Mouse (Mus musculus) brain, embryonic 14.5 days (tissue): ENCODE measurements at regions not wholly inside any gene's neighbourhood (a gene's known extent, or its start where the extent isn't known, plus 50 kb on each side); places are given as distances from the start of the nearest gene placed in this dataset.

Experiments
- DNase-seq: peaks from one replicate; pipeline ENCODE4 v3.0.0-alpha.2; 2011; ENCODE audit warnings: low read depth
- CTCF ChIP-seq: fragments of 200-500 bp; IDR thresholded peaks from 2 replicates; pipeline ENCODE4 v1.5.1; 2012; ENCODE audit warnings: inconsistent platforms, mild to moderate bottlenecking, moderate library complexity, borderline replicate concordance; ENCODE audit not compliant: insufficient read depth, insufficient read length; ENCODE audit errors: extremely low read depth
- POLR2A ChIP-seq: fragments of 200-500 bp; IDR thresholded peaks from 2 replicates; pipeline ENCODE4 v1.6.1; 2012; ENCODE audit warnings: mild to moderate bottlenecking, inconsistent platforms, borderline replicate concordance; ENCODE audit not compliant: poor library complexity, insufficient read depth, insufficient read length, severe bottlenecking; ENCODE audit errors: extremely low read depth

DNA sequence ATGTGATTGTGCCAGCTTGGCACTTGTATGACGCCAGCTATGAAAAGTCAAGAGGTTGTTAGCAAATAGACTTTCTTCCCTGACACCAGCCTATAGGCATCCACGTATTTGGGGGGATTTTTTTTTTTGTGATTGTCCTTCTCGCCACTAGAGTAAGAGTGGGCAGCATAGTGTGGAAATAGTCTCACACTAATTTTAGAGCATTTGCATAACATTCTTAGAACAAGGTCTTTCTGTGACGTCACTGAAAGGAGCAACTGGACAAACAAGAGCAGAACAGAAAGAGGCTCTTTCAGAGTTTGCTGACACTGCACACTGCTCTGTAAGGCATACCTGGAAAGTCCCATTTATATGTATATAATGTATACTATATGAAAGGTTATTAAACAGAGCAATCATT lies 86.0 kb upstream of the Ado start:
- DNase-seq: no peak

DNA sequence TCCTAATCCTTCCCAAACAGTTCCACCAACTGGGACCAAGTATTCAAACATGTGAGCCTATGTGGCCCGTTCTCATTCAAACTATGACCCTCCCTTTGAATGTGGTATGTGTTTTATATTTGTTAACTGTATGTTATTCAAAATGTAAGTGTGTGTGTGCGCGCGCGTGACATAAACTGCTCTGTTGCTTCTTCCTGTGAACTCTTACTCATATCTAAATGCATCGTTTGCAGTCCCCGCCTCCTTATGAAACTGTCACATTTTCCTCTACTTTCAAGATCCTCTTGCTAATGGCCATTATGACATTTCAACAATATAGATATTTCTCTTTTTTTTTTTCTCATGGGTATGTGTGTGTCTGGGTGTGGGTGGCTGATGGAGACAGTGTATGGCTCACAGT lies 84.3 kb upstream of the Ado start:
- TF ChIP-seq CTCF (no peak), POLR2A (no peak)
- DNase-seq: no peak

More for the DNA sequence above, 86.0 kb upstream of the Ado start:
- TF ChIP-seq POLR2A: no peak
- no peak for TF ChIP-seq CTCF

DNA sequence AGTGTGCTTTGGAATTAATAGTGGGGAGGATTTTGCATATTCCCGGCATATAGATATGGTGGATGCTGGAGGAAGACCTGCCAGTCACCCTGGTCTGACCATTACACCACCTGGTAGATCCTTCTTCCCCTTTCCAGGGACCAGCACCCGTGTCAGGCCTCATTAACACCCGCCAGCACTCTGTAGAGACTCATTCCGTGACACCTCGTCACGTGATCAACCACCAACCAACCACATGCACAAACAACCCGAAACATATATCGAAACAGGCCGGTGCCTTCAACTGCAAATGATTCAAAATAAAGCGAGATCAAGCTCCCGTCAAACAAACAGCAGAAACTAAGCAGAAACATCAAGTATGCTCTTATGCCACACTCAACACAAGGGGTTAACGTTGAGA lies 74.6 kb upstream of the Ado start:
- no peak for DNase-seq
- TF ChIP-seq POLR2A (no peak), CTCF (no peak)

DNA sequence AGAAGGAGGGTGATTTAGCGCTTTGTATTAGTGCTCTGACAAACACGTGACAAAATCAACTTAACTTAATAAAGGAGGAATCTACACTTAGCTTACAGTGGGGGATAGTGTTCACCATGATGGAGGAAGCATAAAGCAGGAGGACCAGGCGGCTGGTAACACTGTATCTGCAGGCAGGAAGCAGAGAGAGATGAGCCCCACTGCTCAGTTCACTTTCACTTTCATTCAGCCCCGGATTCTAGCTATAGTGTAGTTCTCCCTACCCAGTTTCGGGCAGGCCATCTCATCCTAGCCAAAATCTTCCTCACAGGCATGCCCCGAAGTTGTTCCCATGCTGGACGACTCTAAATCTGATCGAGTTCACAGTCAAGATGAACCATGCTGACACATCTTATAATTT lies 71.3 kb upstream of the Ado start:
- no peak for DNase-seq
- no peak for TF ChIP-seq CTCF
- no peak for TF ChIP-seq POLR2A

DNA sequence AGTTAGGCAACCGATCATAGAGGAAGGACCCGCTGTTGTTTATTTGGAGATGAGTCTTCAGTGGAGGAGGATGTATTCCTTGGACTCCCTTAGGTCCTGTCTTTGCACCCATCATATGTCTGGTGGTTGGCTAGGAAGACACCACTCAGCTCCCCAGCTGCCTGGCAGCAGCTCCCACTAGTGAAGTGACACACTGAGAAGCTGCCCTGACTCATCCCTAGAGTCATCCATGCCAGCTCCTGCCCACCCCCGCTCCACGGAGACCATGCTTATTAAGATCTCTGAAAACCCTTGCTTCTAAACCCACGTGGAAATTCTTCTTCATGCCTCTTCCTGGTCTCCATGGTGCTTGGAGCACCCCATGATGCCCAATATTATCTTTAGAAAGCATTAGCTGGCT lies 69.4 kb upstream of the Ado start:
- no peak for DNase-seq
- TF ChIP-seq CTCF (no peak), POLR2A (no peak)

DNA sequence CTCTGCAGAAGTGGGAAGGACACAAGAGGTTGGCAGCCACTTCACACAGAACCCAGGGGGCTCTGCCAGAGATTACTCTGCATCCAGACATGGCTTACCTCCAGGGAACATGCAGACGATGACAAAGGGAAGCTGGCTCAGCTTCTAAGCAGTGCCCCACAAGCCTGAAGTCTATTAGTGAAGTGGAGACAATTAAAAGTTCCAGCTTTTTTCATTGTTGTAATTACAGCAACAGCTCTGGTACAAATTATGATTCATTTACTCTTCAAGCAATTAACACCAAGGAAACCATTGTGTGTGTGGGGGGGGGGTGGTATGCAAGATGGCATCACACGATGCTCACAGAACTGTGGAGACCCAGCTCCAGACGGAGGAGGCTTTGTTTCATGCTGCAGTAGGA lies 66.3 kb upstream of the Ado start:
- DNase-seq: peak; percentile 81
- TF ChIP-seq CTCF (no peak), POLR2A (no peak)

DNA sequence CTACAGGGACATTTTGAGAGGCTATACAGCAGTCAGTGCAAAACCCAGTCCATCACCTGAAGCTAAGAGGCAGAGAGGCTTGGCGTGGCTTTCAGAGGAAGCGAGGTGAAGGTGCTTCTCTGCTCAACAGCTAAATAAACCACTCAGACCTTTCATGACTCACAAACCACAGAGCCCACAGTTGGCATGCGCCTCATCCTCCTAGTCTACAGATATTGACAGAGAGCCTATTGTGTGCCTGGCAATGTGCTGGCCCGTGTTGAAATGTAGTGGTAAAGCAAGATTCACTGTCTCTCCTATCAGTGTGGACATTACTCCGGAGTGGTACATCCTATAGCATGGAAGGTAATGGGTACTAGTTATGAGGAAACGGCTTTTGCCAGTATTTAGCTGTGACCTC lies 61.9 kb upstream of the Ado start:
- DNase-seq: no peak
- no peak for TF ChIP-seq POLR2A
- TF ChIP-seq CTCF: no peak

DNA sequence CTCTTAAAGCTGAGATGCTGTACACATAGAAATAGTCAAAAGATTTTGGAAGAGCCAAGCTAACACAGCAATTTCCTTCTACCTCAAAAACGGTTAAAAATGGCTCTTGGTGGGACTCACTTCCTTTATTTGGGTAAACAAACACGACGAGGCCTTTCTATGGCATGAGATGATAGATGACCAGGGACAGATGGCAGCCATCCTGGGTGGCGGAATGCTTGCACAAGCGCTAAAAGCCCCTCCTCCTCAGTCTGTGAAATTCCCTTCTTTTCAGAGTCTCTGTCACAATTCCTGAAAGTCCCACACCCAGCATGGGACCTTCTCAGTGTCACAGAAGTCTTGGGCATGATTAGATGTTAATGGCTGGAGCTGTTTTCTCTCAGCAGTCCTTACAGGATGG lies 59.3 kb upstream of the Ado start:
- no peak for DNase-seq
- no peak for TF ChIP-seq CTCF
- TF ChIP-seq POLR2A: no peak

DNA sequence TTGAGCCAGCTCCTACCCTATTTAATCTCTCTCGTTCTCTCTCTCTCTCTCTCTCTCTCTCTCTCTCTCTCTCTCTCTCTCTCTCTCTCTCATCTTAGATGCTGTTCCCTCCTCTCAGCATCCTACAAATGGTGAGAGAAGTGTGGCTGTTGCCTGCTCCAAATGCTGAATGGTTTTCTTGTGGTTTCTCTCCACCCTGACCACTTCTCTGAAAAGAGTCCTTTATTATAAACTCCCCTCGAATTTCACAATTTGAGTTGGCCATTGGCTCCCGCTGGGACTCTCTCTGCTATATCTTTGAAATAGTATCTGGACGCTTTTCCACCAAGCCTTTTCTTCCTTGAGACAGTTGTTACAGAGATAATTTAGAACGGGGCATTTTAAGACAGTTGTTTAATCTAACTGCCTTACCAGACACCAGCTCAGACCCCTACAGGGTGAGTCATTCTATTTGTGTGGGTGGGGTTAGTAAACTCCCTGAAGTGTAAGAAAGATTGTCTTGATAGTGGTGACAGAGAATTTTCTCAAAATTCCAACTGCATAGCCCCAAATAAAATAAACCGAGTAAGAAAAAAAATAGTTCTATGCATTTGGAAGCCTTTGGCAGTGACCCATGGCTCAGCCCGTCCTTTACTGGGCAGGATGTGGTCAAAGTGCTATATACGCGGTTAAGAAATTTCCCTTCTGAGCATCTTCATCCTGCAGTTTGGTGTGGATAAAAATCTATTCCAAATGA lies 58.7 kb upstream of the Ado start:
- TF ChIP-seq CTCF (no peak), POLR2A (no peak)
- no peak for DNase-seq

DNA sequence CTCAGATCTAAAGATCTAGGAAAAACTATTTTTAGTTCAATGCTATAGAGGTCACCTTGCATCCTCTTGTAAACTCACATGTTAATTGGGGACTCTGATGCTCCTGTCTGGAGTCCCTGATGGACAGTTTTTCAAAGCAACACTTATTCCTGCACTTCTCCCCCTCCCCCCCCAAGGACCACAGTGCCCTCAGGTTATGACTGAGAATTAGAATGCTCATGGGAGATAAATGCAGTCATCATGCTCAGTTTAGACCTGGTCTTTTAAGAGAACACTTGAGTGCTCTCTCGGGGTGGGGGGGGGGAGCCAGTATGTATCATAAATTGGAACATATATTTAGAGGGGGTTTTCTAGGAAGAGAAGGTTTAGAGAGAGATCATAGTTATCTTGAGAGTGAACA lies 58.0 kb upstream of the Ado start:
- no peak for TF ChIP-seq POLR2A
- no peak for TF ChIP-seq CTCF
- no peak for DNase-seq

DNA sequence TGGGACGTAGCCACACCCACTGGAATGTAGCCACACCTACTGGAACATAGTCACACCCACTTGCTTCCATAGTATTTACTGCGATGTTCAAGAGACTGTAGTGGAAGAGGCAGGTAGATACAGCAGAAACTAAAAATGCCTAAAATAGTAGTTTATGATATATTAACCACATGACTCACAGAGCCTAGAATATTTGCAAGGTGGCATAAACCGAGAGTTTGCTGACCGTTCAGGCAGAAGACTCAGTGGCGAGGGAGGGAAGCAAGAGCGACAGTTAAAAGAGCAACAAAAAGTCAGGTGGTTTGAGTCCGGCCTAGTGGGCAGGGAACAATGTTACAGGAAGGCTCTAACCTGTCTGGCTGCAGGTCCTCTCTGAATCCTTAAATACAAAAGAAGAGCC lies 50.6 kb upstream of the Ado start:
- no peak for DNase-seq
- TF ChIP-seq CTCF (no peak), POLR2A (no peak)

DNA sequence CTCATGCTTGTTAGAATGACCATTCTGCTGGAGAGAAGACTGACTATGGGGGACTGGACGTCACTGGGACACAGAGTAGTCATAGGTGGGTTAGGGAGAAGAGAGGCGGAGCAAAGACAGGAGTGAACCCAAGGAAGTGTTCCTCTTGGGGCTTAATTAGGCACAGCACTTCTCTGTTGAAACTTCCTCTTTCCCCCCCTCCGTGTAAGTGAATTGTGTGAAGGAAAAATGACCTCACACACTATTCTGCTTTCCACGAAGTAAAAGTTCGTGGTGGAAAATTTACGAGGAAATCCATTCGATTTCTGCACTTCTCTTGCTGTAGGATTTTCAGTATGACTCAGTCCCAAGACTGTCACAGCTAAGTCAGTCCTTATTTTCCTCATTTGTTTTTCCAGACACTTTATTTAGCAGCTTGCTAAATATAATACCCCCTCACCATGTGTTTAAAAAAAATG lies 49.9 kb upstream of the Ado start:
- TF ChIP-seq POLR2A: no peak
- no peak for TF ChIP-seq CTCF
- no peak for DNase-seq
